Mouse (Mus musculus) Muller cell, postnatal 12 days (primary cell): ENCODE measurements at regions not wholly inside any gene's neighbourhood (a gene's known extent, or its start where the extent isn't known, plus 50 kb on each side); places are given as distances from the start of the nearest gene placed in this dataset.
A peak's percentile ranks its signal among the peaks of the same experiment; 100 is the strongest.

Experiments used
- DNase-seq: peaks from one replicate; pipeline ENCODE4 v3.0.0-alpha.2; 2015; ENCODE audit errors: inconsistent ontology term

DNA sequence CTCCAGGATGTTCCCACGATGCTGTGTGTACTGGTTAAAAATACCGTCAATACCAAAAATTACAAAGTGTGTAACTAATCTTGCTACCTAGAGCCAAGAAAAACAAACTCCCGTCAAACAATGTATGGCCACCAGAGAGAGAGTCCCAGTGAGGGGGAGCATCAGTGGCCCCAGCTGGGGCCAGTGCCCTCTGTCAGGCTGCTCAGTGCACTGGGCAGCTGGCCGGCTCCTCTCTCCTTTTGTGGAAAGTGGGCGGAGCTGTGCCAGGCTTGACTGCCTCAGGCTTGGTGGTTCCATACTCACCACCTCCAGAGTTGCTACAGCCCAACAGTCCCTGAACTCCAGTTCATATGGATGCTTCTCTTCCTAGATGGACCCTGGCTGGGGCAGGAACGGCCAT is 53.8 kb upstream of the Sept5 start:
- peak; percentile 62 for DNase-seq

DNA sequence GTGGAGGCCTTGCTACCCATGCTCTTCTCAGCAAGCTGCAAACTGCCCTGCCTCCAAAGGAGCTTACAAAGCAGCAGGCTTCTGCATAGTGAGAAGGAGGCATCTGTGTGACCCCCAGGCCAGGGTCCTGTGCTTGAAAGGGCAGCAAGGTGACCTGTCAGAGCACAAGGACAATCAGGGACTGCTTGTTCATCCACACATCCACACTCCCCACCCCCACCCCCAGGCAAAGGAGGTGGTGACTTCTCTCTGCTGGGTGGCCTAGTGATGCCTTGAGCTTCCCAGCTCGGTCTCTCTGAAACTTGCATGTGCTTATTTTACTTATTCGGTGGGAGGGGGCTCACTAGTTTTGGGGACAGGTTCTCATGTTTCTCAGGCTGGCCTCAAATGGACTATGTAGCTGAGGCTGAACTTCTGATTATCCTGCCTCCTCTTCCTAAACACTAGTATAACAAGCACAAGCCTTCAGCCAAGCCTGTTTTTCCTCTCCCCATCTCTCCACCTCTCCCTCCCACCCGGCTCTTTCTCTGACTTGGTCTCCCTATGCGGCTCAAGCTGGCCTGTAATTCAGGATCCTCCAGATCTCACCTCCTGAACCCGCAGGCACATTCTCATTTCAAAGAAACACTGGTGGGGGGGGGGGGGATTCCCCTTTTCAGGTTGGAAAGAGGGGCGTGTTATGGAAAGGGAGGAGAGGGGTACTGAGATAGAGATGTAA is 56.4 kb upstream of the Sept5 start:
- DNase-seq = peak; percentile 7

DNA sequence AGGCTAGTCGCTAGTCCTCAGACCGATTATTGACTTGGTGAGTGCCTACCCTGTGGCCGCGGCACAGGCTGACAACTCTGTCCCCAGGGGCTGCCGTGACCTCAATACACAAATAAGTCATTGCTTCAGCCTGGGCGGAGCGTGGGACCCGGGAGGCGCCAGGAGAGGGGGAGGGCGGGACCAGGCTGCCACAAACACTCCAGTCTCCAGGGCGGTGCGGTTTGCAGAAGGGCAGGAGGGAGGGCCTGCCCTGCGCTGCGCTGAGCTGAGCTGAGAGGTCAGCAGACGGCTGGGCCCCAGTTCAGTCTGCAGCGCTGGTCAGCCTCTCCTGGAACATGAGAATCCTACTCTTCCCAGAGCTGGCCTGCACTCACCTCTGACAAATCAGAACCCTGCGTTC is 57.2 kb upstream of the Sept5 start:
- peak; percentile 98 for DNase-seq

DNA sequence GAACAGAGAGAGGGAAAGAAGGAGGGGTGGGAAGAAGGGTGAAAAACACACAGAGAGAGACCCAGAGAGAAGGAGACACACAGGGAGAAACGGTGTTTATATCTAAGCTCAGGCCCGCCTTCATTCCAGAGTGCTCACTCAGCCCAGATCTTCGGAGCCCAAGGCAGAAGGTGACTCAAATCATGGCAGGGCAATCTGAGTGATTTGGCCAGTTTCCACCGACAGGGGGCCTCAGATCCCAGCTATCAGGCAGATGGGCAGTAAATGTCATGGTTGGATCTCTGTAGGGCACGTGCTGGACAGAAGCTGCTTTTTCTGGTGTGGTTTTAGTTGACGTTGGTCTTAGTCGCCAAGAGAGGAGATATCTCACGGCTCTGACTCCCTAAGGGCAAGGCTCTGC is 57.6 kb upstream of the Sept5 start:
- peak; percentile 91 for DNase-seq

DNA sequence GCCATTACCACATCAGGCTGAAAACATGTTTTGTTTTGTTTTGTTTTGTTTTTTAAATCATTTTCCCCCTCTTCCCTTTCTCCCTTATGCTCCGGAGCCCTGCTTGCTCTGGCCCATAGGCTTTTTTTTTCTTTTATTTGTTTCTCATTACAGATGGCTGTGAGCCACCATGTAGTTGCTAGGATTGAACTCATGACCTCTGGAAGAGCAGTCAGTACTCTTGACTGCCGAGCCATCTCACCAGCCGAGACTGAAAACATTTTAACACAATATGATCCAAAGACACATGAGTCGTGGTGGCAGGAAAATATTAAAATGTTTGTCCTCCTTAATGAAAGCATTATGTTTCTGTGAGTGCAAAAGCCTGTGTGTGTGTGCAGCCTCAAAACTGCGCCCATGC is 65.8 kb upstream of the Sept5 start:
- no peak for DNase-seq

DNA sequence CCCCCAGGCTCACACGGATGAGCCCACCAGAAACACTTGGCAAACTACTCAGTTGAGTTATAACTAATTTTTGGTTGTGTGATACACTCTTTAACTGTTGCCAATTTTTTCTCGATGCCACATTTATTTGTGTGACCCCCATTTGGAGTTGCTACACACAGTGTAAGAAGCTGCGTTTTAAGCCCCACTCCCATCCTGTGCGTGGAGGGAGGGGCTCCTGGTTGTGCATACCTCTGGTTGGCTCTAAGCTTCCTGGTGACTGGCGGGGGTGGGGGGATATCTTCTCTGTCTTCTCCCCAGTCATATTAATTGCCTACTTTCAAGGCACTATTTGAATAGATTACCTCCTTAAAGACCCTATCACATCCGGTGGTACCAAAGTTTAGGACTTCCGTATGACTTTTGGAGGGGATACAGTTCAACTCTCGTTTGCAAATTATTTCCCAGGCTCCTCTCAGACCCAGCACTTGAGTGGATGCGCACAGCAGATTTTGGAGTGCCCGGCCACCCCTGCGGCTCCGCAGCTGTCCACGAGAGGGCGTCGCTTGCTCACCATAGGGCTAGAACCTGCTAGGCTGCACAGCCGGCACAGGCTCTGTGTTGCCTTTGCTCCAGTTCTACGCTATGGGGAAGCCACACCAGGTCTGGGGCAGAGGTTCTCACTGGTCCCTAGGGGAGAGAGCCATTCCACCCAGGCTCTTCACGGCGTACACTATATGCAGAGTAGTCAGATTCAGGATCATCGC is 66.5 kb upstream of the Sept5 start:
- peak; percentile 76 for DNase-seq

DNA sequence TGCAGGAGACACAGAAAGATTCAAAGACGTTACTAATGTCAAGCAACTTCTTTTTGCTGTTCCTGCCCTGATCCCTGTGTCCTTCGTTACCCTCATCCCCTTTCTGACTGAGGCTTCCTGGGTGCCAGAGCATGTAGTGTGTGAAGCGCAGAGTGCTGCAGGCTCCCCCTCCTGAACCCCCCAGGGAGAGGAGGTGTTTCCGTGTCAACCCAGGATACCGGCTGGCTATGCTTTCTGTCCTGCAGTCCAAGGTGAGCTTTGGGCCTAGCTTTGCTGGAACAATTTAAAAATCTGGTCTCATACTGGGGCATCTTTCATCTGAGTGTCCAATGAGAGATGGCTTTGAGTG is 67.0 kb upstream of the Sept5 start:
- no peak for DNase-seq

DNA sequence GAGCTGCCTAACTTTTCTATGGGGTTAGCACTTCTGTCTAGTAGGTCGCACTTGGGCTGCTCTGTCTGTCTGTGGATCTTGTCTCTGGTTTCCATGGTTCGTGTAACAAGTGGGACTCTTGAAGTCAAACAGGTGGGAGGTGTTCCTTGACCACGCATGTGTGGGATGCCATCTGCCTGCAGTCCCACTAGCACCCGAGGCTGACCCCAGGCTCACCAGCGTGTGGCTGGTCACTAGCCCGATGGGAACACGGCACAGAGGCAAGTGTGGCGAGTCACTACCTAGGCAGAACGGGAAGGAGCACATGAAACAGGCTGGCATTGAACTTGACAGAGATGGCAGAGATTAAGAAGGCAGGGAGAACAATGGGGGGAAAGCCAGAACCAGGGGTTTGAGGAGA is 72.5 kb upstream of the Cldn5 start:
- DNase-seq = no peak

DNA sequence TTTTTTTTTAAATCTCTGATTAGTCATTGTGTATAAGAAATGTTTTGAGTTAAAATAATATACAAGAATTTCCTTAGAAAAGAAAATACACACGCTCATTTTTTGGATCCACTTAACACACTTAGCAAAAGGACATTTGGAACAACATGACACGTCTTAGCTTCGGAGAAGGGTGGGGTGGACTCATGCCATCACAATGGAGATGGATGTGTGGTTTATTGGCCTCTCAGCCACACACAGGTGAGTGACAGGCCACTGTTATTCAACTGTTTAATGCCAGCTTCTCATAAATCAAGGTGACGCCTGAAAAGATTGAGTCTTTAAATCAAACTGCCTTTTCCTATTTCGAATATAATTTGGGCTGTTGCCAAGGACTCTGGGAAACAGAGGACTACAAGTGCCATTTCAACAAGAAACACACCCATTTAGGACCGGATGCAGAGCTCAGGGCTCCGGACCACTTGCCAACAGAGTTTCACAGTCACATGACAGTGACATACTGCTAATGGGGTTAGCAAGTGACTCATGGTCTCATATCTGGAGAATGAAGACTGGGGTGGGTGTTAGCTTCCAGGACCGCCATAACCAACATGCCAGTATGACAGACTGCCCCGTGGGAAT is 71.5 kb upstream of the Cldn5 start:
- no peak for DNase-seq

DNA sequence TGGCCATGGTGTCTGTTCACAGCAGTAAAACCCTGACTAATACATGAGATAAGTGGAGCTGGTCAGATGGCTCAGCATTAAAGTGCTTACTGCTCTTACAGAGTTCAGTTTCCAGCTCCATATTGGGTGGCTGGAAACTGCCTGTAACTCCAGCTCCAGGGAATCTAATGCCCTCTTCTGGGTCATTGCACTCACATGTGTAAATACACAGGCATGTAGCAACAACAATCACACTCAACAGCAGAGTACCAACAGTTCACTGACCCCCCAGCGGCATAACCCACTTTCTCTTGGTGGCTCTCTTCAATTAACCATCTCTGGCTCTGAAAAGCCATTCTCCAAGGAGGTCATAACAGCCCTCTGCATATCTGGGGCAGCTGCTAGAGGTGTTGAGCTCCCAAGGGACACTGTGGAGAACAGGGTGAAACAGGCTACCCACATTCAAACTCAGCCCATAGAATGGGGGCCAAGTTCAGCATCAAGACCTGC is 65.0 kb upstream of the Cldn5 start:
- DNase-seq = no peak

DNA sequence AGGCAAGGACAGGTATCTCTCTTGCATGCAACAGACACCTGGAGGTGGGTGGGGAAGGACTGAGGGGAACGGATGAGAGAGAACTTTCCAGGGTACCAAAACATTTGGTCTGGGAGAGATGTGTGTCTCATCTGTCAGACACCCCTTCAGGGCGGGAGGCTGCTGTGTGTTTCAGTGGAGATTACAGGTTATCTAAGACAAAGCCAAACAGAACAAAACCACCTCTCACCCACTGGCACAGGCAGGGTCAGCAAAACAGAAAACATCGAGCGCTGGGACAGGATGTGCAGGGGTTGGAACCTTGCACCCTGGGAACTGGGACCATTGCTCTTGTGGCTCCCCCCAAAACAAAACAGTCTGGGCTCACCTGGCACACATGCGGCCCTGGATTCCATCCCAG is 63.6 kb upstream of the Cldn5 start:
- no peak for DNase-seq

DNA sequence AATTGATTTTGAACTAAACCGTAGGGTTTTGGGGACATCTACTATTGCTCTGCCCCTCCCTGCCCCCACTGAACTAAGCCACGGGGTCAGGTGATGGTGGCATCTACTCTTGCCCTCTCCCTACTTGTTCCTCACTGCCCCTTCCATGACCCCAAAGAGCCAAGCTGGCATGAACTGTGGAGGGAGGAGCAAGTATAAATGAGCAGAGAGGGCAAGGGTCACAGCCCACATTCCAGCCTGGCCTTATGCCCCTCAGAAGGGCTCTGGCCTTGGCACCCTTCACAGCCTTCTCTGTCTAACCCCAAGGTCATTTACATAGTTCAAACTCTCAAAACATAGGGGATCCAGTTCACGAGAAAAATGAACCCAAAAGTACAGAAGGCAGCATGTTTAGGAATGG is 61.3 kb upstream of the Cldn5 start:
- DNase-seq = no peak

DNA sequence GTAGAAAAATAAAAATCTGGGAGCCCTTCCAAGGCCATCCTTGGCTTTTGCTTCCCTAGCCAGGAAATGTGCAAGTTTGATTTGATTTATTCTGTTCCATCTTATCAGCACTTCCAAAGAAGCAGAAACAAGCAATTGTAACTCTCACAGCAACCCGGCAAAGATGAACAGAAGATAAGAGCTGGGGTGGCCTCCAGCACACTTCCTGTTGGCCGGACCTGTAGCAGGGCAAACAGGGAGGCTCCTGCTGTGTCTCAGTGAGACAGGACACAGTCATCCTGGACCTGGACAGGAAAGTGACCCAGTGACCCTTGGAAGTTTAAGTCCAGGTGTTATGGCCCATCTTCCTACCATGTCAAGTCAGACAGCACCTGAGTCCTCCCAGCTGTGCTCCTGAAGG is 58.6 kb upstream of the Cldn5 start:
- no peak for DNase-seq

DNA sequence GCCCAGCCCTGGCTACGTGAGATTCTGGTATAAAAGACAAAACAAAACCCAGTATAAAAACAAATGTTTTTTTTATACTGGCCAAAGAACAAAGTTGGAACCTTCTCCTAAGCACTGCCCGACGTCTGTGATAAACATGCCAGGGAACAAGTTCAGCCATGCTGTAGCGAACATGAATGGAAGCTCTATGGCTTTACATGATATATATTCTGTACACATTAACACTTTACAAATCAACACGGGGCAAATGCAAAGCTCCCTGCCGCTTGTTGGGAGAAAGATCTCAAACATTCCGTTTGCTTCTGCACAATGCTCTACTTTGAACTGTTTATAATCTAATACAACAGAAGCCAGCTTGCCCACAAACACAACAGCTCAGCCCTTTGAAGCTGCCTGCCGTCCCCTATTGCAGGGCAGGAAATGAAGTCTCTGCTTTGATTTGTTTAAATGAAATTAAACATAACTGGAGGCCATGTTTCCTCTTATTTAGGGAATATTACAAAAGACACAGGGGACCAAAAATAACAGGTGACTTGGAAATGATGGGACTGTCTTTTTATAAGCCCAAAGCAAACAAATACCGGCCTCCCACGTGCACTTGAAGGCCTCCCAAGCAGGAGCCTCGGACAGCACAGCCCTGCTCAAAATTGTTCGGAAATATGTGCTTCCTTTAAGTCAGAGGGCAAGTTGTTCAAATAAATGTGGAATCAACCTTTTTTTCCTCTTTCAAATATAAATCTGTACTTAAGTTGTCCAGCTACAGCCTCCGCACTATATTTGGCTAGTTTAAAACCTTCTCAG is 56.0 kb upstream of the Cldn5 start:
- no peak for DNase-seq

DNA sequence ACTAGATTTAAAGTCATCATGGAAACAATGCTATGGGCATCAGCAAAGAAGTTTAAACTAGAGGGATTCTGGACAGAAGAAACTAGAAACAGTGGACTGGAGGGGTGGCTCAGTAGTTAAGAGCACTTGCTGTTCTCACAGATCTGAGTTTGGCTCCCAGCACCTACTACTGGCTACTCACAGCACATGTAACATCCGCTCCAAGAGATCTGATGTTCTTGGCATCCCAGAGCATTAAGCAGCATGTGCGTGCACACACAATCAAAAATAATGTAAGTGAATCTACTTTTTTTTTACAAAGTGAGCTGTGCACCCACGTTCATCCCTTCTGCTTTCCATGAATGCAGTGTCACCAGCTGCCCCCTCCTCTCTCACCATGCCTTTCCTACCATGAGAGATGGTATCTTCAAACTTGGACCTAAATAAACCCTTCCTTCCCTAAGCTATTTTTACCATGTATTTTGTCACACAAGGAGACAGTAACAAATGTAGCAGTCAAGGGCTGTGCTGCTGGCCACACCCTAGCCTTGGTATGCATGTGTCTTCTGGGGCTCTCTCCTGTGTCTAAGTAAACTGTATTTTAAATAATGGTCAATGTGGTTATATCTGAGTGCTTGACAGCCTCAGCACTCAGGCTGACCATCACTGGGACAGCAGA is 53.3 kb upstream of the Cldn5 start:
- no peak for DNase-seq

DNA sequence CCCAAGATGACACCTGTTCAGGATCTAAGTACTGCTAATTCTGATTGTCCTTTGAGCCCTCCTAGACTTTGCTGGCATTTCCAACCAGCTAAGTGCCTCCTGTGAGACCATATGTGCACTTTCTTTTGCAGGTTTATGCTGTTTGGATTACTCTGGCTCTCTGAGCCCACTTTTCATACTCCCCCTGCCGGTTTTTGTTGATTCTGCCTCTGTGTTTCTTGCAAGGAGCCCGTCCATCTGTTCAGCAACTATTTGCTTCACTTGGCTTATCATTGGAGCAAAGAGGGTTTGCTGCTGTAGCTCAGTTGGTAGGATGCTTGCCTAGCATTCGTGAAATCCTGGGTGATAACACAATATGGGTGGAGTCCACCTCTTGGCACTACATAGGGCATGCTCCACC is 52.8 kb upstream of the Cldn5 start:
- DNase-seq = no peak

DNA sequence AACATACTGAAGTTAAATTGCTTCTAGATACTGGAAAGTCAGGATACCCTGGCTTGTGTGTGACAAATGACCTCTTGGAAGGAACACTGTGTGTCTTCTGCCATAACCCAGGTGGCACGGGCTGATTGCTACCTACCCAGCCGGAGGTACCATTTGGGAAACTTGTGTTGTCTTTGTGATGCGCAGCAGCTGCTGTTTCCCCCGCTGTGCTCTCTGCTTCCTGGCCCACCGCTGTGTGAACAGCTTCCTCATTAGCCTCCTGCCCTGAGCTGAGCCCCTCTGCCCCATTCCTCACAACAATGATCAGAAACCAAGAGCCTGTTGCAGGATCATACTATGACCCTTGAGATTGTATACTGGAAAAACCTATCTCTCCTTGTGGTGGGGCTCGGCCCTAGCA is 51.9 kb upstream of the Cldn5 start:
- DNase-seq = no peak
